Mouse (Mus musculus): ENCODE data around the gene Smad3. TPM values are rescaled to one million over a fixed set of nuclear protein-coding genes. Genes with fewer than 3 reads are reported as not detected.
A peak's percentile ranks its signal among the peaks of the same experiment; 100 is the strongest.

Gene Smad3
- polyA plus RNA-seq, 1 experiment = 6.3 TPM

GRCm38 (mm10) chr9:63752576-63752975 is 5.2 kb downstream of the Smad3 start:
- H3K79me3 ChIP-seq (ENCODE audit: low read depth) = peaks cover 16% of the 10 kb centered on the region

GRCm38 (mm10) chr9:63751325-63751724 is 6.5 kb downstream of the Smad3 start:
- H3K79me2 ChIP-seq (ENCODE audit: control insufficient read depth, insufficient read depth) = peaks cover 63% of the 10 kb centered on the region
- H3K4me3 ChIP-seq (ENCODE audit: insufficient read depth, poor library complexity, severe bottlenecking) = no peak overlapping the region
- TF ChIP-seq USF1 (IDR thresholded peaks at IDR 0.05; ENCODE audit: low read depth) (no peak), FOSL1 (IDR thresholded peaks at IDR 0.05; ENCODE audit: insufficient read depth, low read length, poor library complexity, severe bottlenecking) (no peak), MYOD1 (IDR thresholded peaks at IDR 0.05; ENCODE audit: control insufficient read depth, insufficient read length, low read depth) (no peak), CTCF (IDR thresholded peaks at IDR 0.05; ENCODE audit: control insufficient read depth, insufficient read depth, insufficient read length) (no peak), MAX (IDR thresholded peaks at IDR 0.05) (no peak), MYOG (IDR thresholded peaks at IDR 0.05; ENCODE audit: control insufficient read depth, extremely low read depth, insufficient read length) (no peak), CEBPB (IDR thresholded peaks at IDR 0.05; ENCODE audit: low read depth) (no peak)
- H3K36me3 ChIP-seq (ENCODE audit: control insufficient read depth, insufficient read depth) = no peaks in the 10 kb centered on the region
- H3K79me3 ChIP-seq (ENCODE audit: low read depth) = peaks cover 11% of the 10 kb centered on the region
- H3ac ChIP-seq (ENCODE audit: control insufficient read depth, insufficient read length, low read depth) = no peak overlapping the region
- H3K27me3 ChIP-seq (ENCODE audit: control insufficient read depth, insufficient read depth, insufficient read length) = no peaks in the 10 kb centered on the region

More at GRCm38 (mm10) chr9:63752576-63752975, 5.2 kb downstream of the Smad3 start:
- peaks cover 60% of the 10 kb centered on the region for H3K79me2 ChIP-seq (ENCODE audit: control insufficient read depth, insufficient read depth)
- no peak overlapping the region for H3ac ChIP-seq (ENCODE audit: control insufficient read depth, insufficient read length, low read depth)
- H3K27me3 ChIP-seq (ENCODE audit: control insufficient read depth, insufficient read depth, insufficient read length) = no peaks in the 10 kb centered on the region
- TF ChIP-seq USF1 (IDR thresholded peaks at IDR 0.05; ENCODE audit: low read depth) (no peak), MYOD1 (IDR thresholded peaks at IDR 0.05; ENCODE audit: control insufficient read depth, insufficient read length, low read depth) (no peak), MAX (IDR thresholded peaks at IDR 0.05) (no peak), MYOG (IDR thresholded peaks at IDR 0.05; ENCODE audit: control insufficient read depth, extremely low read depth, insufficient read length) (no peak), CEBPB (IDR thresholded peaks at IDR 0.05; ENCODE audit: low read depth) (no peak), FOSL1 (IDR thresholded peaks at IDR 0.05; ENCODE audit: insufficient read depth, low read length, poor library complexity, severe bottlenecking) (no peak), CTCF (IDR thresholded peaks at IDR 0.05; ENCODE audit: control insufficient read depth, insufficient read depth, insufficient read length) (no peak)
- no peak overlapping the region for H3K4me3 ChIP-seq (ENCODE audit: insufficient read depth, poor library complexity, severe bottlenecking)
- H3K36me3 ChIP-seq (ENCODE audit: control insufficient read depth, insufficient read depth) = no peaks in the 10 kb centered on the region

GRCm38 (mm10) chr9:63750360-63750974 is 7.3 kb downstream of the Smad3 start:
- H3K79me2 ChIP-seq (ENCODE audit: control insufficient read depth, insufficient read depth) = peaks cover 57% of the 10 kb centered on the region
- no peak overlapping the region for H3ac ChIP-seq (ENCODE audit: control insufficient read depth, insufficient read length, low read depth)
- no peaks in the 10 kb centered on the region for H3K36me3 ChIP-seq (ENCODE audit: control insufficient read depth, insufficient read depth)
- peaks cover 11% of the 10 kb centered on the region for H3K79me3 ChIP-seq (ENCODE audit: low read depth)
- H3K27me3 ChIP-seq (ENCODE audit: control insufficient read depth, insufficient read depth, insufficient read length) = no peaks in the 10 kb centered on the region
- H3K4me3 ChIP-seq (ENCODE audit: insufficient read depth, poor library complexity, severe bottlenecking) = no peak overlapping the region
- TF ChIP-seq CTCF (IDR thresholded peaks at IDR 0.05; ENCODE audit: control insufficient read depth, insufficient read depth, insufficient read length) = no peak
- no peak for TF ChIP-seq CEBPB (IDR thresholded peaks at IDR 0.05; ENCODE audit: low read depth)
- TF ChIP-seq MYOG (IDR thresholded peaks at IDR 0.05; ENCODE audit: control insufficient read depth, extremely low read depth, insufficient read length) = no peak

GRCm38 (mm10) chr9:63749296-63749915 is 8.4 kb downstream of the Smad3 start:
- H3K79me3 ChIP-seq (ENCODE audit: low read depth) = peaks cover 11% of the 10 kb centered on the region
- H3K4me3 ChIP-seq (ENCODE audit: insufficient read depth, poor library complexity, severe bottlenecking) = no peak overlapping the region
- TF ChIP-seq MAX (IDR thresholded peaks at IDR 0.05) = no peak
- TF ChIP-seq CEBPB (IDR thresholded peaks at IDR 0.05; ENCODE audit: low read depth) = no peak
- TF ChIP-seq FOSL1 (IDR thresholded peaks at IDR 0.05; ENCODE audit: insufficient read depth, low read length, poor library complexity, severe bottlenecking) = no peak
- TF ChIP-seq MYOD1 (IDR thresholded peaks at IDR 0.05; ENCODE audit: control insufficient read depth, insufficient read length, low read depth) = no peak
- no peak for TF ChIP-seq USF1 (IDR thresholded peaks at IDR 0.05; ENCODE audit: low read depth)
- no peak for TF ChIP-seq MYOG (IDR thresholded peaks at IDR 0.05; ENCODE audit: control insufficient read depth, extremely low read depth, insufficient read length)
- TF ChIP-seq CTCF (IDR thresholded peaks at IDR 0.05; ENCODE audit: control insufficient read depth, insufficient read depth, insufficient read length) = no peak
- H3K36me3 ChIP-seq (ENCODE audit: control insufficient read depth, insufficient read depth) = no peaks in the 10 kb centered on the region
- peaks cover 55% of the 10 kb centered on the region for H3K79me2 ChIP-seq (ENCODE audit: control insufficient read depth, insufficient read depth)
- no peak overlapping the region for H3ac ChIP-seq (ENCODE audit: control insufficient read depth, insufficient read length, low read depth)
- H3K27me3 ChIP-seq (ENCODE audit: control insufficient read depth, insufficient read depth, insufficient read length) = no peaks in the 10 kb centered on the region

- Histone ChIP-seq H3K79me3 (ENCODE audit: low read depth) (peaks cover 6% of the 10 kb centered on the region), H3K4me3 (ENCODE audit: insufficient read depth, poor library complexity, severe bottlenecking) (no peak overlapping the region)
Measured at GRCm38 (mm10) chr9:63747645-63748295, 10.0 kb downstream of the Smad3 start.

More at GRCm38 (mm10) chr9:63747645-63748295, 10.0 kb downstream of the Smad3 start:
- Histone ChIP-seq H3K36me3 (ENCODE audit: control insufficient read depth, insufficient read depth) (no peaks in the 10 kb centered on the region), H3K79me2 (ENCODE audit: control insufficient read depth, insufficient read depth) (peaks cover 39% of the 10 kb centered on the region), H3ac (ENCODE audit: control insufficient read depth, insufficient read length, low read depth) (no peak overlapping the region), H3K27me3 (ENCODE audit: control insufficient read depth, insufficient read depth, insufficient read length) (no peaks in the 10 kb centered on the region)
- TF ChIP-seq FOSL1 (IDR thresholded peaks at IDR 0.05; ENCODE audit: insufficient read depth, low read length, poor library complexity, severe bottlenecking) (peak; percentile 40), CTCF (IDR thresholded peaks at IDR 0.05; ENCODE audit: control insufficient read depth, insufficient read depth, insufficient read length) (no peak), CEBPB (IDR thresholded peaks at IDR 0.05; ENCODE audit: low read depth) (no peak)
